Mouse (Mus musculus) myocyte (in vitro differentiated cells): Measurements from ENCODE around the gene Epha10. TPM values are rescaled to one million over a fixed set of nuclear protein-coding genes. Genes with fewer than 3 reads are reported as not detected.
"Not testable (repeated sequence)": the region's sequence is repeated elsewhere in the genome, so short reads cannot be mapped to it uniquely, and the experiment has no call there.

Experiments
- H3K27me3 ChIP-seq: one replicate; pipeline ENCODE4 v1.6.1; 2011; ENCODE audit not compliant: control insufficient read depth, insufficient read depth, insufficient read length
- H3K36me3 ChIP-seq: one replicate; pipeline ENCODE4 v1.6.1; 2011; ENCODE audit not compliant: control insufficient read depth, insufficient read depth
- H3K4me2 ChIP-seq: one replicate; pipeline ENCODE4 v1.6.1; 2011; ENCODE audit warnings: low read depth, control low read depth
- H3K4me3 ChIP-seq: one replicate; pipeline ENCODE4 v1.5.1; 2011; ENCODE audit warnings: mild to moderate bottlenecking, control low read depth, moderate library complexity
- H3K79me2 ChIP-seq: one replicate; pipeline ENCODE4 v1.6.1; 2011; ENCODE audit not compliant: control insufficient read depth, insufficient read depth
- H3ac ChIP-seq: one replicate; pipeline ENCODE4 v1.6.1; 2011; ENCODE audit not compliant: control insufficient read depth, insufficient read length
- CEBPB ChIP-seq: IDR thresholded peaks from 2 replicates; pipeline ENCODE4 v1.6.1; 2011; ENCODE audit warnings: mild to moderate bottlenecking, moderate library complexity; ENCODE audit not compliant: poor library complexity, insufficient read depth, severe bottlenecking
- E2F4 ChIP-seq: IDR thresholded peaks from one replicate; pipeline ENCODE4 v1.6.1; 2011; ENCODE audit warnings: mild to moderate bottlenecking, control low read depth, moderate library complexity; ENCODE audit not compliant: insufficient read depth
- MAX ChIP-seq: IDR thresholded peaks from one replicate; pipeline ENCODE4 v1.6.1; 2011; ENCODE audit warnings: low read depth, mild to moderate bottlenecking, control low read depth
- MYOD1 ChIP-seq, 3 experiments: IDR thresholded peaks; one replicate each; pipeline ENCODE4 v1.6.1; 2011; ENCODE audit warnings: control low read depth in 2 of 3, low read depth in 2 of 3, mild to moderate bottlenecking in 2 of 3, moderate library complexity in 1 of 3; ENCODE audit not compliant: insufficient read length in 2 of 3, control insufficient read depth in 1 of 3
- MYOG ChIP-seq, 3 experiments: IDR thresholded peaks; one replicate each; pipeline ENCODE4 v1.6.1; 2011; ENCODE audit warnings: control low read depth in 2 of 3, low read depth in 2 of 3, mild to moderate bottlenecking in 2 of 3; ENCODE audit not compliant: insufficient read length in 2 of 3, control insufficient read depth in 1 of 3, insufficient read depth in 1 of 3
- POLR2A ChIP-seq: IDR thresholded peaks from one replicate; pipeline ENCODE4 v1.6.1; 2011; ENCODE audit warnings: low read depth, mild to moderate bottlenecking, control low read depth, moderate library complexity; ENCODE audit not compliant: insufficient read length
- POLR2AphosphoS2 ChIP-seq: IDR thresholded peaks from one replicate; pipeline ENCODE4 v1.6.1; 2011; ENCODE audit warnings: low read depth, control low read depth; ENCODE audit not compliant: insufficient read length
- REST ChIP-seq: IDR thresholded peaks from one replicate; pipeline ENCODE4 v1.6.1; 2011; ENCODE audit warnings: mild to moderate bottlenecking, control low read depth, moderate library complexity; ENCODE audit not compliant: insufficient read depth, insufficient read length
- SRF ChIP-seq: IDR thresholded peaks from one replicate; pipeline ENCODE4 v1.6.1; 2011; ENCODE audit warnings: low read depth; ENCODE audit not compliant: control insufficient read depth, insufficient read length
- TCF12 ChIP-seq: IDR thresholded peaks from one replicate; pipeline ENCODE4 v1.6.1; 2011; ENCODE audit warnings: mild to moderate bottlenecking, control low read depth; ENCODE audit not compliant: poor library complexity, insufficient read depth, severe bottlenecking
- TCF3 ChIP-seq: IDR thresholded peaks from one replicate; pipeline ENCODE4 v1.6.1; 2011; ENCODE audit warnings: low read depth, control low read depth; ENCODE audit not compliant: insufficient read length
- USF1 ChIP-seq: IDR thresholded peaks from one replicate; pipeline ENCODE4 v1.6.1; 2011; ENCODE audit warnings: low read depth, mild to moderate bottlenecking, control low read depth, moderate library complexity
- polyA plus RNA-seq: library from polyadenylated mRNA; unstranded; fragments of >200 nt; fragmentation: generic; extraction: Trizol; gene quantifications from one replicate; pipeline ENCODE4 v1.2.1, GENCODE M21; 2012; ENCODE audit warnings: missing spikeins

The Epha10 gene
- polyA plus RNA-seq, 1 experiment = not detected

- H3K79me2 ChIP-seq = no peaks in the 10 kb centered on the region
- H3K27me3 ChIP-seq = peaks cover 18% of the 10 kb centered on the region
- H3ac ChIP-seq = no peak overlapping the region
- TF ChIP-seq CEBPB (no peak), POLR2A (no peak)
- H3K36me3 ChIP-seq = no peaks in the 10 kb centered on the region
- H3K4me2 ChIP-seq = no peak overlapping the region
- no peak overlapping the region for H3K4me3 ChIP-seq
Measured at GRCm38 (mm10) chr4:124905417-124905816, 24.7 kb downstream of the Epha10 start.

- H3K36me3 ChIP-seq = no peaks in the 10 kb centered on the region
- no peaks in the 10 kb centered on the region for H3K79me2 ChIP-seq
- TF ChIP-seq MAX = no peak
- no peak for TF ChIP-seq TCF12
- no peak for TF ChIP-seq MYOD1 (IDR thresholded peaks at IDR 0.05; ENCODE audit: control insufficient read depth in 1 of 3, insufficient read length in 2 of 3, low read depth in 2 of 3)
- TF ChIP-seq REST = no peak
- TF ChIP-seq TCF3 = no peak
- TF ChIP-seq USF1 = no peak
- no peak for TF ChIP-seq CEBPB
- no peak for TF ChIP-seq E2F4
- no peak for TF ChIP-seq MYOG (IDR thresholded peaks at IDR 0.05; ENCODE audit: control insufficient read depth in 1 of 3, insufficient read depth in 1 of 3, insufficient read length in 2 of 3, low read depth in 2 of 3)
- TF ChIP-seq SRF = no peak
- TF ChIP-seq POLR2AphosphoS2 = no peak
- no peak for TF ChIP-seq POLR2A
- no peak overlapping the region for H3K4me3 ChIP-seq
- no peak overlapping the region for H3K4me2 ChIP-seq
- peaks cover 16% of the 10 kb centered on the region for H3K27me3 ChIP-seq
- no peak overlapping the region for H3ac ChIP-seq
Measured at GRCm38 (mm10) chr4:124905971-124906822, 25.5 kb downstream of the Epha10 start.

- Histone ChIP-seq H3K4me3 (no peak overlapping the region), H3ac (no peak overlapping the region), H3K79me2 (peaks cover 3% of the 10 kb centered on the region), H3K27me3 (no peaks in the 10 kb centered on the region), H3K36me3 (peaks cover 22% of the 10 kb centered on the region), H3K4me2 (no peak overlapping the region)
- TF ChIP-seq POLR2AphosphoS2 (no peak), POLR2A (no peak), E2F4 (no peak), TCF12 (no peak), MYOG (IDR thresholded peaks at IDR 0.05; ENCODE audit: control insufficient read depth in 1 of 3, insufficient read depth in 1 of 3, insufficient read length in 2 of 3, low read depth in 2 of 3) (no peak), MYOD1 (IDR thresholded peaks at IDR 0.05; ENCODE audit: control insufficient read depth in 1 of 3, insufficient read length in 2 of 3, low read depth in 2 of 3) (no peak), CEBPB (no peak), REST (no peak), MAX (no peak), SRF (no peak), TCF3 (no peak), USF1 (no peak)
Measured at GRCm38 (mm10) chr4:124928102-124928501, 47.4 kb downstream of the Epha10 start.

- Histone ChIP-seq H3K4me3 (peak within 1 kb of the TSS; percentile 85), H3K4me2 (peak within 1 kb of the TSS; percentile 94), H3K27me3 (no peaks in the 10 kb centered on the region), H3K79me2 (peaks cover 28% of the 10 kb centered on the region), H3K36me3 (peaks cover 9% of the 10 kb centered on the region), H3ac (peak within 1 kb of the TSS; percentile 66)
- TF ChIP-seq TCF3 = no peak
- TF ChIP-seq MYOG (IDR thresholded peaks at IDR 0.05; ENCODE audit: control insufficient read depth in 1 of 3, insufficient read depth in 1 of 3, insufficient read length in 2 of 3, low read depth in 2 of 3) = no peak
- no peak for TF ChIP-seq REST
- no peak for TF ChIP-seq MAX
- peak; percentile 49 for TF ChIP-seq POLR2AphosphoS2
- TF ChIP-seq E2F4 = peak; percentile 97
- TF ChIP-seq CEBPB = no peak
- TF ChIP-seq TCF12 = no peak
- no peak for TF ChIP-seq MYOD1 (IDR thresholded peaks at IDR 0.05; ENCODE audit: control insufficient read depth in 1 of 3, insufficient read length in 2 of 3, low read depth in 2 of 3)
- no peak for TF ChIP-seq USF1
- peak; percentile 57 for TF ChIP-seq SRF
- peak; percentile 52 for TF ChIP-seq POLR2A
Measured at GRCm38 (mm10) chr4:124936613-124937471, 56.1 kb downstream of the Epha10 start, which contains the start of gene 9930104L06Rik. 9930104L06Rik (plus strand) TSS chr4:124937048.

- H3K36me3 ChIP-seq, H3K4me2 ChIP-seq, H3K27me3 ChIP-seq, H3ac ChIP-seq: not testable (repeated sequence)
- Histone ChIP-seq H3K4me3 (peak within 1 kb of the TSS; percentile 85), H3K79me2 (peaks cover 28% of the 10 kb centered on the region)
Measured at GRCm38 (mm10) chr4:124939211-124939610, 58.5 kb downstream of the Epha10 start, which contains the start of gene Cdca8. Cdca8 (minus strand) TSS chr4:124939311.
